Mouse (Mus musculus): ENCODE measurements around the gene Cubn. TPM values are rescaled to one million over a fixed set of nuclear protein-coding genes. Genes with fewer than 3 reads are reported as not detected.

The Cubn gene
- total and polyA plus RNA-seq, 3 experiments, result 0.03 to 0.09 (median 0.04) TPM

- no peaks in the 10 kb centered on the region for H3K27me3 ChIP-seq (replicated peaks)
- no peaks in the 10 kb centered on the region for H3K79me2 ChIP-seq (replicated peaks; ENCODE audit: control insufficient read depth, extremely low read depth, insufficient read depth, poor library complexity, severe bottlenecking)
- H3K4me3 ChIP-seq (replicated peaks in 1 of 3; ENCODE audit: low read depth in 2 of 3, low read length in 2 of 3, poor library complexity in 1 of 3), result no peak overlapping the region
- in situ Hi-C loops (cut with MboI; ENCODE audit: low pct_ligation_motif_present, low pct_unique_long_range_greater_than_20kb, low sequenced_read_pairs), result loop anchor here (10.0 to 25.0 kb wide), 2 partner anchors 488 to 636 kb away; partner anchors contain the start of gene St8sia6
- H3K36me3 ChIP-seq (replicated peaks in 1 of 2; ENCODE audit: control insufficient read depth in 1 of 2, insufficient read depth in 1 of 2, low read length in 1 of 2), result no peaks in the 10 kb centered on the region
- peak; percentile 10 for DNase-seq (ENCODE audit: extremely low read depth)
- TF ChIP-seq ZMIZ1 (IDR thresholded peaks at IDR 0.05; ENCODE audit: low read depth, low read length) (no peak), MYC (IDR thresholded peaks at IDR 0.05; ENCODE audit: low read depth, low read length) (no peak), RCOR1 (conservative IDR thresholded peaks at IDR 0.05; ENCODE audit: low read depth, low read length) (no peak), POLR2A (IDR thresholded peaks at IDR 0.05; ENCODE audit: low read depth, low read length) (no peak), EP300 (IDR thresholded peaks at IDR 0.05; ENCODE audit: low read length) (no peak), BHLHE40 (IDR thresholded peaks at IDR 0.05; ENCODE audit: low read depth, low read length) (no peak), RAD21 (IDR thresholded peaks at IDR 0.05; ENCODE audit: low read depth, low read length) (peak; percentile 68), ZKSCAN1 (IDR thresholded peaks at IDR 0.05; ENCODE audit: borderline replicate concordance, low read depth, low read length) (no peak), ELF1 (IDR thresholded peaks at IDR 0.05; ENCODE audit: low read depth, low read length) (no peak), CTCF (conservative IDR thresholded peaks at IDR 0.05 in 1 of 2, IDR thresholded peaks at IDR 0.05 in 1 of 2; ENCODE audit: low read depth in 2 of 2, low read length in 2 of 2) (peak in 1 of 2 experiments; percentile 62; a peak in 2 of 4 replicates), ZC3H11A (IDR thresholded peaks at IDR 0.05; ENCODE audit: low read depth, low read length) (peak; percentile 15; the same call in 1 of the 2 replicates), JUN (IDR thresholded peaks at IDR 0.05; ENCODE audit: insufficient read depth, low read depth, low read length) (no peak), SMC3 (IDR thresholded peaks at IDR 0.05; ENCODE audit: low read depth, low read length) (peak; percentile 61), TBP (conservative IDR thresholded peaks at IDR 0.05; ENCODE audit: low read depth, low read length) (no peak), POLR2AphosphoS2 (IDR thresholded peaks at IDR 0.05; ENCODE audit: low read depth, low read length) (no peak), NRF1 (IDR thresholded peaks at IDR 0.05; ENCODE audit: low read depth, low read length) (no peak), PAX5 (IDR thresholded peaks at IDR 0.05; ENCODE audit: low read length) (no peak), MAX (IDR thresholded peaks at IDR 0.05; ENCODE audit: low read length) (no peak)
- no peaks in the 10 kb centered on the region for H3K4me1 ChIP-seq (ENCODE audit: control insufficient read depth in 1 of 2, insufficient read depth in 2 of 2)
- dilution Hi-C loops (cut with MboI; ENCODE audit: extremely low pct_ligation_motif_present, extremely low pct_unique_long_range_greater_than_20kb, low sequenced_read_pairs), result no loop called here
- no peak overlapping the region for H3K27ac ChIP-seq (ENCODE audit: insufficient read depth, low read depth)
- H3K9me3 ChIP-seq (replicated peaks; ENCODE audit: low read length), result no peaks in the 10 kb centered on the region
- H3K4me2 ChIP-seq (ENCODE audit: insufficient read depth, low read depth, poor library complexity, severe bottlenecking), result no peak overlapping the region
- H3K9ac ChIP-seq (ENCODE audit: insufficient read depth, low read depth), result no peak overlapping the region
Observed at GRCm38 (mm10) chr2:13299031-13299430, 192.6 kb downstream of the Cubn start.

- Histone ChIP-seq H3K4me1 (ENCODE audit: control insufficient read depth in 1 of 2, insufficient read depth in 2 of 2) (no peaks in the 10 kb centered on the region), H3K27me3 (replicated peaks) (no peaks in the 10 kb centered on the region), H3K79me2 (replicated peaks; ENCODE audit: control insufficient read depth, extremely low read depth, insufficient read depth, poor library complexity, severe bottlenecking) (no peaks in the 10 kb centered on the region), H3K27ac (ENCODE audit: insufficient read depth, low read depth) (no peak overlapping the region), H3K4me3 (replicated peaks in 1 of 3; ENCODE audit: low read depth in 2 of 3, low read length in 2 of 3, poor library complexity in 1 of 3) (no peak overlapping the region), H3K36me3 (replicated peaks in 1 of 2; ENCODE audit: control insufficient read depth in 1 of 2, insufficient read depth in 1 of 2, low read length in 1 of 2) (no peaks in the 10 kb centered on the region), H3K4me2 (ENCODE audit: insufficient read depth, low read depth, poor library complexity, severe bottlenecking) (no peak overlapping the region), H3K9me3 (replicated peaks; ENCODE audit: low read length) (no peaks in the 10 kb centered on the region), H3K9ac (ENCODE audit: insufficient read depth, low read depth) (no peak overlapping the region)
- DNase-seq (ENCODE audit: extremely low read depth), result no peak
- TF ChIP-seq E2F4 (IDR thresholded peaks at IDR 0.05; ENCODE audit: insufficient replicate concordance, low read depth, low read length) (no peak), RAD21 (IDR thresholded peaks at IDR 0.05; ENCODE audit: low read depth, low read length) (no peak), SMC3 (IDR thresholded peaks at IDR 0.05; ENCODE audit: low read depth, low read length) (no peak)
- in situ Hi-C loops (cut with MboI; ENCODE audit: low pct_ligation_motif_present, low pct_unique_long_range_greater_than_20kb, low sequenced_read_pairs), result loop anchor here (10.0 to 25.0 kb wide), 2 partner anchors 490 to 637 kb away; partner anchors contain the start of gene St8sia6
- dilution Hi-C loops (cut with MboI; ENCODE audit: extremely low pct_ligation_motif_present, extremely low pct_unique_long_range_greater_than_20kb, low sequenced_read_pairs), result no loop called here
Observed at GRCm38 (mm10) chr2:13297733-13298132, 193.9 kb downstream of the Cubn start.
